Mouse (Mus musculus): ENCODE measurements around the gene Cpa4.

GRCm38 (mm10) chr6:30618735-30619134, 50.6 kb downstream of the Cpa4 start:
- TF ChIP-seq POLR2A (IDR thresholded peaks at IDR 0.05; ENCODE audit: borderline replicate concordance, low read depth, low read length) (no peak), CTCF (IDR thresholded peaks at IDR 0.05; ENCODE audit: low read depth, low read length) (no peak)

All from bone marrow macrophage, adult 2 months (primary cell).